Mouse (Mus musculus): ENCODE results near the gene Ubn1. TPM values are rescaled to one million over a fixed set of nuclear protein-coding genes. Genes with fewer than 3 reads are reported as not detected.

Gene Ubn1
- total and polyA plus RNA-seq, 2 experiments from 2014 or later: 7.0 to 34.9 TPM

DNA sequence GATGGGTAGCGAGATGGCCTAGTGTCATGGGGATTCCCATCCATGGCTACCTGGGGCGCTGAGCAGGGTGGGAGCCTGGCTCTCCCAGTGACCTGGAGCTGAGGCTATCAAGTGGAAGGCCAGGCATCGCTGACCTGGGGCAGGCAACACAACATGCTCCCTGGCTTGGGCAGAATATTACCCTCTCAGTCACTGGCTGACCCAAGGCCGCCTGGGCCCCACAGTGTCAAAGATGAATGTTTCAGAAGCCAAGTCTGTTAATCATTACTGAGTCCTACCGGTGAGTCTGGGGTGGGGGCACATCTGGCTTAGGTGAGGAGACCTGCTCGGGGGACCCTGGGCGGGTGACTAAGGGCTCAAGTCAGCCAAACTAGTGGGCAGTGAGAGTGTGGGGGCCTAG, 60.0 kb downstream of the Ubn1 start:
- ATAC-seq: no peak
- 86% methylated on average over 7 of the region's 7 CpGs for WGBS
- Histone ChIP-seq H3K4me1 (ENCODE audit: insufficient read depth) (no peaks in the 10 kb centered on the region), H3K27me3 (ENCODE audit: insufficient read depth, low read length) (no peaks in the 10 kb centered on the region), H3K4me2 (ENCODE audit: low read depth) (no peak overlapping the region), H3K9ac (no peak overlapping the region), H3K27ac (ENCODE audit: low read depth, low read length) (no peak overlapping the region), H3K9me3 (ENCODE audit: low read length) (no peaks in the 10 kb centered on the region), H3K36me3 (ENCODE audit: insufficient read depth) (no peaks in the 10 kb centered on the region), H3K4me3 (ENCODE audit: low read depth, low read length) (no peak overlapping the region)
- TF ChIP-seq CTCF (IDR thresholded peaks at IDR 0.05; ENCODE audit: low read depth): no peak
- DNase-seq: no peak

DNA sequence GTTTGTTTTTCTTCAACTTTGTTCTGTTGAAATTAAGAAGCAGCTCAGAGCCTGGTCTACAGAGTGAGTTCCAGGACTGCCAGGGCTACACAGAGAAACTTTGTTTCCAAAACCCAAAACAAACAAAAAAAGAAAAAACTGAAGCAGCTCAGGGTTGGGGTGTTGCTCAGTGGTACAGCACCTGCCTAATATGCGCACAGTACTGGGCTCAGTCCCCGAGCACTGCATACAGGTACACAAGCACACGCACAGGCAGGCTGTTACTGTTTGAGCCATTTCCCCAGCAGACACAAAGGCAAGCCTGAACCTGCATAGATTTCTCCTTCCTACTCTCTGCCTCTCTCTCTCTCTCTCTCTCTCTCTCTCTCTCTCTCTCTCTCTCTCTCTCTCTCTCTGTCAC, 61.2 kb downstream of the Ubn1 start:
- WGBS: 89% methylated on average over 3 of the region's 3 CpGs
- DNase-seq (no peak), ATAC-seq (no peak)
- Histone ChIP-seq H3K4me1 (ENCODE audit: insufficient read depth) (no peaks in the 10 kb centered on the region), H3K9me3 (ENCODE audit: low read length) (no peaks in the 10 kb centered on the region), H3K4me2 (ENCODE audit: low read depth) (no peak overlapping the region), H3K36me3 (ENCODE audit: insufficient read depth) (no peaks in the 10 kb centered on the region), H3K27me3 (ENCODE audit: insufficient read depth, low read length) (no peaks in the 10 kb centered on the region), H3K27ac (ENCODE audit: low read depth, low read length) (no peak overlapping the region), H3K9ac (no peak overlapping the region), H3K4me3 (ENCODE audit: low read depth, low read length) (no peak overlapping the region)
- TF ChIP-seq CTCF (IDR thresholded peaks at IDR 0.05; ENCODE audit: low read depth): no peak

DNA sequence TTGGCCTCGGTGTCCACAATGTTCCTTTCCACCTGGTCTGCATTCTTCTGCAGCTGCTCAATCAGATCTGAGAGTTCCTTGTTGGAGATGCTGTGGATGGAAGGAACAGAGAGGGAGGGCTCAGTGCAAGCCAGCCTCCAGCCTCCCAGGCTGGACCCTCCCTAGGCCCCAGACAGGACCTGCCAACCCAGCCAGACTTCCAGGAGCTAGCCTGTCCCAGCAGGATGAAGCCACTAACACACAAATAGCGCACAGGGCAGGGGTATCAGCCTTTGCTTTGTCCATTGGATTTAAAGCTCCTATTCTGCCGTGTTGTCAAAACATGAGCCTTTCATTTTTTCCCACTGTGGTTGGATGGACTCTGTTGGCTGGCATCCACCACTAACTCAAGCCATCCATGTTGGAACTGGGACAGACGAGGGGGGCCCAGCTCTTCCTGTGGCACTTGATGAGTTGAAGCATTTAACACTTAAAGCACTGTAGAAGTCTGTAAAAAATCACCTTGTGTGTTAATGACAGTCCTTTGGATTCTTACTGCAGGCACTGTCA, 63.2 kb downstream of the Ubn1 start:
- Histone ChIP-seq H3K4me2 (ENCODE audit: low read depth) (no peak overlapping the region), H3K4me1 (ENCODE audit: insufficient read depth) (no peaks in the 10 kb centered on the region), H3K27me3 (ENCODE audit: insufficient read depth, low read length) (no peaks in the 10 kb centered on the region), H3K4me3 (ENCODE audit: low read depth, low read length) (no peak overlapping the region), H3K27ac (ENCODE audit: low read depth, low read length) (no peak overlapping the region), H3K9ac (no peak overlapping the region), H3K36me3 (ENCODE audit: insufficient read depth) (no peaks in the 10 kb centered on the region), H3K9me3 (ENCODE audit: low read length) (no peaks in the 10 kb centered on the region)
- DNase-seq (peak; percentile 31), ATAC-seq (peak; percentile 23; the same call in 1 of the 2 replicates)
- 30% methylated on average over 4 of the region's 4 CpGs for WGBS
- TF ChIP-seq CTCF (IDR thresholded peaks at IDR 0.05; ENCODE audit: low read depth): no peak

DNA sequence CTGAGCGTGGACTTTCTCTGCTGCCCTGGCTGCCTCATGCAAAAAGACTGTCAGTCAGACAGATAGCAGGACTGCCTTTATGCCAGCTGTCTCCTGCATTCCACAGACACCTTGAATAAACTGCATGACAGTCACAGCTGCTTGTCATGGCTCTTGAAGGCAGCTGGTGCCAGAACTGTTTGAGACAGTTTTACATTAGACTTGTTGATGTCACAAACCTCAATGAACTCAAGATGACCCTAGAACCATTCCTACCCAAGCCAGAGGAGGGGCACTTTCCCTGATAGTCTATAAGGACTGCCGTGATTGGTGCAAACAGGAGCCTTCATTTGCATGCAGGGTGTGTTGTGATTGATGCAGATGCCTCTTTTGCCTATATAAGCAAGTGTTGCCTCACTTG, 63.7 kb downstream of the Ubn1 start:
- no peak overlapping the region for H3K4me3 ChIP-seq (ENCODE audit: low read depth, low read length)
- 57% methylated on average over 2 of the region's 2 CpGs for WGBS
- no peak overlapping the region for H3K9ac ChIP-seq
- H3K27ac ChIP-seq (ENCODE audit: low read depth, low read length): no peak overlapping the region
- ATAC-seq (no peak), DNase-seq (no peak)
- no peaks in the 10 kb centered on the region for H3K27me3 ChIP-seq (ENCODE audit: insufficient read depth, low read length)
- H3K4me2 ChIP-seq (ENCODE audit: low read depth): no peak overlapping the region
- no peaks in the 10 kb centered on the region for H3K36me3 ChIP-seq (ENCODE audit: insufficient read depth)
- TF ChIP-seq CTCF (IDR thresholded peaks at IDR 0.05; ENCODE audit: low read depth): no peak
- no peaks in the 10 kb centered on the region for H3K4me1 ChIP-seq (ENCODE audit: insufficient read depth)
- H3K9me3 ChIP-seq (ENCODE audit: low read length): no peaks in the 10 kb centered on the region

DNA sequence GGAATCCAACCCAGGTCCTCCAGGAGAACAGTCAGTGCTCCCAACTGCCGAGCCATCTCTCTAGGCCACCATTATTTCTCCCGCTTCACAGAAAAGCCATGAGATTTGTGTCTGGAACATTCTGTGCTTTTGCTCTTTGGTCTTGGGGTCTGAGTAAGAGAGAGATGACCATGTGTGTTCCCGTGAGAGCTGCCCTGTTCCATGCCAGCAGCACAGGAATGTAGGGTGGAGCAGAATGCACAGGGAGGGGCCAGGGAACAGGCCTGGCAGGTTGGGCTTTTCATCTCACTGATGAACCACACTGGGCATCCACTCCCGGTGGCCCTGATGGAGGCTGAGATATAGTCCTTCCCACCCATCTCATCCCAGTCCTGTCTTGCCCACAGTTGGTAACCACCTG, 69.5 kb downstream of the Ubn1 start:
- no peak for TF ChIP-seq CTCF (IDR thresholded peaks at IDR 0.05; ENCODE audit: low read depth)
- H3K9me3 ChIP-seq (ENCODE audit: low read length): 0 out of 2 replicates have a peak, but pooled peaks cover 2% of the 10 kb centered on the region
- no peak overlapping the region for H3K9ac ChIP-seq
- WGBS: 80% methylated on average over 4 of the region's 4 CpGs
- no peaks in the 10 kb centered on the region for H3K27me3 ChIP-seq (ENCODE audit: insufficient read depth, low read length)
- ATAC-seq (no peak), DNase-seq (no peak)
- no peaks in the 10 kb centered on the region for H3K36me3 ChIP-seq (ENCODE audit: insufficient read depth)
- H3K4me1 ChIP-seq (ENCODE audit: insufficient read depth): no peaks in the 10 kb centered on the region
- H3K4me3 ChIP-seq (ENCODE audit: low read depth, low read length): no peak overlapping the region
- no peak overlapping the region for H3K27ac ChIP-seq (ENCODE audit: low read depth, low read length)
- H3K4me2 ChIP-seq (ENCODE audit: low read depth): no peak overlapping the region

DNA sequence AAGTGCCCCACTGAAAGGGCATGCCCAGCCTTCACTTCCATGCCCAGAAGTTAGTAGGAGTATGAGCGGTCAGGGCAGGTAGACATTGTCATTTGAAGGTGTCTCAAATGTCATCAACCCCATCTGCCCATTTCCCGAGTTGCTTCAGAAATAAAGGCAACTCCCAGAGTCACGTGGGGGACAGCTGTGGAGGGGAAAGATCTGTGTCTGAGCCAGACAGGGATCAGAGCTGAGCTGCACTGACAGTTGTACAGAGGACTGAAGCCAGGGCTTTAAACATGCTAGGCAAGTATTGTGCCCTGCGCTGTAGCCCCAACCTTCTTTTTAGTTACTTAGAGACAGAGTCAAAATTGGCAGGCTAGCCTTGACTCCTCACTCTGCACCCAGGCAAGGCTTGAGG, 70.0 kb downstream of the Ubn1 start:
- Histone ChIP-seq H3K9me3 (ENCODE audit: low read length) (0 out of 2 replicates have a peak, but pooled peaks cover 4% of the 10 kb centered on the region), H3K4me1 (ENCODE audit: insufficient read depth) (no peaks in the 10 kb centered on the region), H3K27ac (ENCODE audit: low read depth, low read length) (no peak overlapping the region), H3K9ac (no peak overlapping the region), H3K27me3 (ENCODE audit: insufficient read depth, low read length) (no peaks in the 10 kb centered on the region), H3K4me3 (ENCODE audit: low read depth, low read length) (no peak overlapping the region), H3K4me2 (ENCODE audit: low read depth) (no peak overlapping the region), H3K36me3 (ENCODE audit: insufficient read depth) (no peaks in the 10 kb centered on the region)
- 79% methylated on average over 4 of the region's 4 CpGs for WGBS
- no peak for ATAC-seq
- no peak for TF ChIP-seq CTCF (IDR thresholded peaks at IDR 0.05; ENCODE audit: low read depth)
- DNase-seq: no peak

DNA sequence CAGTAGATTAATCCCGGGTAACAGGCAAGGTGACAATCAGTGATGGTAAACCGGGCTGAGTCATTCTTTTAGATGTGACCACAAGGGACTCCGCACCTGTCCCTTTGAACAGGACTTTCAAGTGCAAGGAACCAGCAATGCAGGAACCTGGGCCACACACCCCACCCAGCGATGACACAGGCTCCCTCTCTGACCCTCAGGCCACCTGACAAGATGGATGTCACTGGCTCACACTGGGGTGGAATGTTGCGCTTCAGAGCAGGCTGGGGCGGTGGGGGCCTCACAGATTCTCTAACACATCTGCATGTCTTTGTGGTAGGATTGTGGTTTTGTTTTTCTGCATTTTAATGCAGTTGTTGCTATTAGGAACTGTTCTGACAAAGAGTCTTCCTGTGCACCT, 73.6 kb downstream of the Ubn1 start:
- no peak overlapping the region for H3K4me2 ChIP-seq (ENCODE audit: low read depth)
- no peaks in the 10 kb centered on the region for H3K4me1 ChIP-seq (ENCODE audit: insufficient read depth)
- DNase-seq (no peak), ATAC-seq (no peak)
- 82% methylated on average over 6 of the region's 6 CpGs for WGBS
- H3K4me3 ChIP-seq (ENCODE audit: low read depth, low read length): no peak overlapping the region
- no peaks in the 10 kb centered on the region for H3K27me3 ChIP-seq (ENCODE audit: insufficient read depth, low read length)
- 0 out of 2 replicates have a peak, but pooled peaks cover 4% of the 10 kb centered on the region for H3K9me3 ChIP-seq (ENCODE audit: low read length)
- no peaks in the 10 kb centered on the region for H3K36me3 ChIP-seq (ENCODE audit: insufficient read depth)
- H3K27ac ChIP-seq (ENCODE audit: low read depth, low read length): no peak overlapping the region
- TF ChIP-seq CTCF (IDR thresholded peaks at IDR 0.05; ENCODE audit: low read depth): no peak
- no peak overlapping the region for H3K9ac ChIP-seq
